Mouse (Mus musculus): ENCODE measurements at regions not wholly inside any gene's neighbourhood (a gene's known extent, or its start where the extent isn't known, plus 50 kb on each side); places are given as distances from the start of the nearest gene placed in this dataset.

- 59% methylated on average over 2 of the region's 2 CpGs for WGBS
- no peak for ATAC-seq (ENCODE audit: insufficient number of reproducible peaks, low FRiP score, low TSS enrichment, low read depth)
These were observed 151.7 kb upstream of the Gorab start for GRCm38 (mm10) chr1:163555185-163555584.

GRCm38 (mm10) chr1:163538776-163539492 lies 135.5 kb upstream of the Gorab start:
- peaks cover 12% of the 10 kb centered on the region; the same call in 1 of the 2 replicates for H3K4me1 ChIP-seq
- no peaks in the 10 kb centered on the region for H3K36me3 ChIP-seq
- H3K4me3 ChIP-seq: no peak overlapping the region
- no peak overlapping the region for H3K4me2 ChIP-seq
- no peak for ATAC-seq (ENCODE audit: insufficient number of reproducible peaks, low FRiP score, low TSS enrichment, low read depth)
- no peaks in the 10 kb centered on the region for H3K27me3 ChIP-seq
- H3K27ac ChIP-seq: no peak overlapping the region
- 53% methylated on average over 8 of the region's 8 CpGs for WGBS
- no peak overlapping the region for H3K9ac ChIP-seq
- no peaks in the 10 kb centered on the region for H3K9me3 ChIP-seq

More at GRCm38 (mm10) chr1:163555185-163555584, 151.7 kb upstream of the Gorab start:
- Histone ChIP-seq H3K27me3 (no peaks in the 10 kb centered on the region), H3K27ac (no peak overlapping the region), H3K9ac (no peak overlapping the region), H3K4me3 (no peak overlapping the region), H3K36me3 (no peaks in the 10 kb centered on the region), H3K4me2 (no peak overlapping the region), H3K4me1 (no peaks in the 10 kb centered on the region), H3K9me3 (no peaks in the 10 kb centered on the region)

GRCm38 (mm10) chr1:163530563-163530962 lies 127.1 kb upstream of the Gorab start:
- H3K27me3 ChIP-seq: no peaks in the 10 kb centered on the region
- no peaks in the 10 kb centered on the region for H3K9me3 ChIP-seq
- no peaks in the 10 kb centered on the region for H3K4me1 ChIP-seq
- H3K4me2 ChIP-seq: no peak overlapping the region
- no peak for ATAC-seq (ENCODE audit: insufficient number of reproducible peaks, low FRiP score, low TSS enrichment, low read depth)
- WGBS: 62% methylated on average over 4 of the region's 4 CpGs
- no peak overlapping the region for H3K9ac ChIP-seq
- H3K4me3 ChIP-seq: no peak overlapping the region
- H3K27ac ChIP-seq: no peak overlapping the region
- H3K36me3 ChIP-seq: no peaks in the 10 kb centered on the region

- Histone ChIP-seq H3K27me3 (no peaks in the 10 kb centered on the region), H3K4me1 (no peaks in the 10 kb centered on the region), H3K27ac (no peak overlapping the region), H3K36me3 (no peaks in the 10 kb centered on the region), H3K4me2 (no peak overlapping the region), H3K9ac (no peak overlapping the region), H3K4me3 (no peak overlapping the region), H3K9me3 (no peaks in the 10 kb centered on the region)
- WGBS: 38% methylated on average over 5 of the region's 5 CpGs
- ATAC-seq (ENCODE audit: insufficient number of reproducible peaks, low FRiP score, low TSS enrichment, low read depth): no peak
These were observed 114.5 kb upstream of the Gorab start for GRCm38 (mm10) chr1:163517966-163518365.

GRCm38 (mm10) chr1:163512847-163513246 lies 109.4 kb upstream of the Gorab start:
- Histone ChIP-seq H3K9ac (no peak overlapping the region), H3K27me3 (no peaks in the 10 kb centered on the region), H3K4me2 (no peak overlapping the region), H3K4me3 (no peak overlapping the region), H3K36me3 (no peaks in the 10 kb centered on the region), H3K9me3 (no peaks in the 10 kb centered on the region), H3K4me1 (no peaks in the 10 kb centered on the region), H3K27ac (no peak overlapping the region)
- no peak for ATAC-seq (ENCODE audit: insufficient number of reproducible peaks, low FRiP score, low TSS enrichment, low read depth)

- no peaks in the 10 kb centered on the region for H3K9me3 ChIP-seq
- no peaks in the 10 kb centered on the region for H3K36me3 ChIP-seq
- no peak overlapping the region for H3K9ac ChIP-seq
- ATAC-seq (ENCODE audit: insufficient number of reproducible peaks, low FRiP score, low TSS enrichment, low read depth): no peak
- 39% methylated on average over 1 of the region's 1 CpGs for WGBS
- no peaks in the 10 kb centered on the region for H3K27me3 ChIP-seq
- H3K4me3 ChIP-seq: no peak overlapping the region
- no peak overlapping the region for H3K27ac ChIP-seq
- no peaks in the 10 kb centered on the region for H3K4me1 ChIP-seq
- H3K4me2 ChIP-seq: no peak overlapping the region
These were observed 108.5 kb upstream of the Gorab start for GRCm38 (mm10) chr1:163512008-163512407.

- 0 out of 2 replicates have a peak overlapping the region, but pooled peaks have one; percentile 5 for H3K27ac ChIP-seq
- no peaks in the 10 kb centered on the region for H3K27me3 ChIP-seq
- no peak overlapping the region for H3K9ac ChIP-seq
- no peak overlapping the region for H3K4me2 ChIP-seq
- no peak for ATAC-seq (ENCODE audit: insufficient number of reproducible peaks, low FRiP score, low TSS enrichment, low read depth)
- peaks cover 2% of the 10 kb centered on the region for H3K4me1 ChIP-seq
- no peak overlapping the region for H3K4me3 ChIP-seq
- no peaks in the 10 kb centered on the region for H3K36me3 ChIP-seq
- no peaks in the 10 kb centered on the region for H3K9me3 ChIP-seq
- 32% methylated on average over 7 of the region's 7 CpGs for WGBS
These were observed 101.6 kb upstream of the Gorab start for GRCm38 (mm10) chr1:163505035-163505434.

- WGBS: 74% methylated on average over 1 of the region's 1 CpGs
- H3K4me3 ChIP-seq: no peak overlapping the region
- H3K36me3 ChIP-seq: no peaks in the 10 kb centered on the region
- no peaks in the 10 kb centered on the region for H3K9me3 ChIP-seq
- H3K27me3 ChIP-seq: no peaks in the 10 kb centered on the region
- no peak overlapping the region for H3K4me2 ChIP-seq
- H3K27ac ChIP-seq: no peak overlapping the region
- no peak for ATAC-seq (ENCODE audit: insufficient number of reproducible peaks, low FRiP score, low TSS enrichment, low read depth)
- peaks cover 2% of the 10 kb centered on the region for H3K4me1 ChIP-seq
- H3K9ac ChIP-seq: no peak overlapping the region
These were observed 99.1 kb upstream of the Gorab start for GRCm38 (mm10) chr1:163502557-163502956.

GRCm38 (mm10) chr1:163498398-163498958 lies 95.0 kb upstream of the Gorab start:
- 87% methylated on average over 5 of the region's 5 CpGs for WGBS
- H3K27ac ChIP-seq: no peak overlapping the region
- H3K9ac ChIP-seq: no peak overlapping the region
- no peaks in the 10 kb centered on the region for H3K27me3 ChIP-seq
- no peak overlapping the region for H3K4me3 ChIP-seq
- H3K4me2 ChIP-seq: no peak overlapping the region
- H3K4me1 ChIP-seq: no peaks in the 10 kb centered on the region
- no peak for ATAC-seq (ENCODE audit: insufficient number of reproducible peaks, low FRiP score, low TSS enrichment, low read depth)
- no peaks in the 10 kb centered on the region for H3K9me3 ChIP-seq
- no peaks in the 10 kb centered on the region for H3K36me3 ChIP-seq

- H3K9ac ChIP-seq: no peak overlapping the region
- no peak overlapping the region for H3K27ac ChIP-seq
- WGBS: 46% methylated on average over 1 of the region's 1 CpGs
- no peak overlapping the region for H3K4me2 ChIP-seq
- ATAC-seq (ENCODE audit: insufficient number of reproducible peaks, low FRiP score, low TSS enrichment, low read depth): no peak
- H3K36me3 ChIP-seq: no peaks in the 10 kb centered on the region
- H3K4me3 ChIP-seq: no peak overlapping the region
- H3K27me3 ChIP-seq: no peaks in the 10 kb centered on the region
- no peaks in the 10 kb centered on the region for H3K4me1 ChIP-seq
- H3K9me3 ChIP-seq: no peaks in the 10 kb centered on the region
These were observed 92.9 kb upstream of the Gorab start for GRCm38 (mm10) chr1:163496416-163496815.

GRCm38 (mm10) chr1:163488532-163488931 lies 85.1 kb upstream of the Gorab start:
- WGBS: 42% methylated on average over 6 of the region's 6 CpGs
- H3K4me2 ChIP-seq: no peak overlapping the region
- no peaks in the 10 kb centered on the region for H3K4me1 ChIP-seq
- H3K27me3 ChIP-seq: no peaks in the 10 kb centered on the region
- no peaks in the 10 kb centered on the region for H3K9me3 ChIP-seq
- no peak overlapping the region for H3K4me3 ChIP-seq
- H3K27ac ChIP-seq: no peak overlapping the region
- H3K36me3 ChIP-seq: no peaks in the 10 kb centered on the region
- H3K9ac ChIP-seq: no peak overlapping the region
- ATAC-seq (ENCODE audit: insufficient number of reproducible peaks, low FRiP score, low TSS enrichment, low read depth): no peak

GRCm38 (mm10) chr1:163488109-163488508 lies 84.6 kb upstream of the Gorab start:
- no peak overlapping the region for H3K4me2 ChIP-seq
- 64% methylated on average over 4 of the region's 4 CpGs for WGBS
- ATAC-seq (ENCODE audit: insufficient number of reproducible peaks, low FRiP score, low TSS enrichment, low read depth): no peak
- no peaks in the 10 kb centered on the region for H3K4me1 ChIP-seq
- H3K27ac ChIP-seq: no peak overlapping the region
- no peak overlapping the region for H3K9ac ChIP-seq
- no peaks in the 10 kb centered on the region for H3K36me3 ChIP-seq
- H3K9me3 ChIP-seq: no peaks in the 10 kb centered on the region
- no peaks in the 10 kb centered on the region for H3K27me3 ChIP-seq
- H3K4me3 ChIP-seq: no peak overlapping the region

Measured in limb, embryonic 15.5 days (tissue).